Mouse (Mus musculus): Measurements from ENCODE around the gene Fn1. TPM values are rescaled to one million over a fixed set of nuclear protein-coding genes. Genes with fewer than 3 reads are reported as not detected.

Fn1 gene
- polyA plus RNA-seq (2012; fragmentation: generic; extraction: Trizol) = 299 TPM
- long read RNA-seq, experiment 1, partial matches to known transcripts = 87 of 125 reads
- long read RNA-seq, experiment 1, other reads (novel, unspliced or antisense) = 38 of 125 reads
- long read RNA-seq, experiment 2, full-length matches to known transcripts = 94 of 240 reads
- long read RNA-seq, experiment 2, partial matches to known transcripts = 120 of 240 reads
- long read RNA-seq, experiment 2, other reads (novel, unspliced or antisense) = 26 of 240 reads

DNA sequence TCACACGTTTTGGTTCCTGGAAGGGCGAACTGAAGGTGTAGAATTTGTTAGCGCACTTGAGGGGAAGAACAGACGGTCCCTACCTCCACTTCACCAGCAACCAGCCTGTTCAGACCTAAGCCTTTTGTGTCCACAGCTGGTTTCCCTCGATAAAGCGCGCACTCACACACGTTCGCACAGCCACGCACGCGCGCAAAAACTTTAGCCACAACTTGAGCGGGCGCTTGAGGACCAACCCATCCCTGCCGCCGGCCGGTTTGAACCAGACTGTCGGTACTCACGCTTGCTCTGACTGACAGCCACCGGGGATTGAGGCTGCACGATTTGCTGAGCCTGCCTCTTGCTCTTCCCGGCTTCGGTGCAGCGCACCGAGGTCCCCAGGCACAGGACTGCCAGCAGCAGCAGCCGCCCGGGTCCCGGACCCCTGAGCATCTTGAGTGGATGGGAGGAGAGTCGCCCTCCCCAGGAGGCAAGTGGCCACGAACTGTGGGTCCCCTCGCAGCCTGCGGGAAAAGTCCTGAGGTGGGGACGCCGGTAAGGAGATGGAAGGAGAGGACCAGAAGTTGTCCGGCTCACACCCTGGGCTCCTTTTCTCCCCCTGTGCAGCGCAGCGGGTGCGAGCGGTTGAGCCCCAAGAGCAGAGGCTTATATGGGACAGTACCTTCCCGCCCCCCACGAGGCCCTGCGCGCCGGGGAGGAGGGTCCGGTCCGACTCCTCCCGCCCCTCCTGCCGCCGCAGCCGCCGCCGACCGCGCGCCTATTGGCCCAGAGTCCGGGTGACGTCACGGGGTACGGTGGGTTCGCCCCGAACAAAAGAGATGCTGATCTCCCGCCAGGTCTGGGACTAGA lies at the start of gene Fn1:
Gene Fn1, minus strand, starts transcription at position 650 of the 849 bp plus-strand sequence.
- no peak for TF ChIP-seq MAX (IDR thresholded peaks at IDR 0.05)
- TF ChIP-seq FOSL1 (IDR thresholded peaks at IDR 0.05; ENCODE audit: insufficient read depth, low read length, poor library complexity, severe bottlenecking) = no peak
- TF ChIP-seq CTCF (IDR thresholded peaks at IDR 0.05; ENCODE audit: control insufficient read depth, insufficient read depth, insufficient read length) = no peak
- no peak for TF ChIP-seq MYOD1 (IDR thresholded peaks at IDR 0.05; ENCODE audit: control insufficient read depth, insufficient read length, low read depth)
- TF ChIP-seq MYOG (IDR thresholded peaks at IDR 0.05; ENCODE audit: control insufficient read depth, extremely low read depth, insufficient read length) = no peak
- TF ChIP-seq USF1 (IDR thresholded peaks at IDR 0.05; ENCODE audit: low read depth) = no peak
- TF ChIP-seq CEBPB (IDR thresholded peaks at IDR 0.05; ENCODE audit: low read depth) = no peak
- peaks cover 41% of the 10 kb centered on the region for H3K36me3 ChIP-seq (ENCODE audit: control insufficient read depth, insufficient read depth)
- H3K79me2 ChIP-seq (ENCODE audit: control insufficient read depth, insufficient read depth) = peaks cover 53% of the 10 kb centered on the region
- H3K79me3 ChIP-seq (ENCODE audit: low read depth) = peaks cover 49% of the 10 kb centered on the region
- H3K4me3 ChIP-seq (ENCODE audit: insufficient read depth, poor library complexity, severe bottlenecking) = peak within 1 kb of the TSS; percentile 83
- no peaks in the 10 kb centered on the region for H3K27me3 ChIP-seq (ENCODE audit: control insufficient read depth, insufficient read depth, insufficient read length)
- peak within 1 kb of the TSS; percentile 96 for H3ac ChIP-seq (ENCODE audit: control insufficient read depth, insufficient read length, low read depth)

DNA sequence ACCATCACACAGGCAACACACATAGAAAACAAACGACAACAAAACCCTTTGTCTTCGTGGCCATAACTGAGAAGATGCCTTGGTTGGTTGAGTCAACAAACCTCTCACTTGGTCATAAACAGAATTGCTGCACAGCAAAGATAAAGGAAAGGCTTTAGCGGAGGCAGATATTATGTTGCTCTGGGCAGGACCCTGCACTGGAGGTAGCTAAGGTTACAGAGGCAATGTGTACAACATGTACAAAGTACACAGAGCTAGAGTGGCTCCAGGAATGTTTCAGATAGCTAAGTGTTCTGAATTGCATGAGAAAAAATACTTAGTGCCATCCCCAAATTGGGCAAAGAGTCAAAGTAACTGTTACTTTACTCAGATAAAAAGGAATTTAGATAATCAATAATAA lies 43.1 kb upstream of the Fn1 start:
- H3K36me3 ChIP-seq (ENCODE audit: control insufficient read depth, insufficient read depth) = no peaks in the 10 kb centered on the region
- H3K27me3 ChIP-seq (ENCODE audit: control insufficient read depth, insufficient read depth, insufficient read length) = no peaks in the 10 kb centered on the region

DNA sequence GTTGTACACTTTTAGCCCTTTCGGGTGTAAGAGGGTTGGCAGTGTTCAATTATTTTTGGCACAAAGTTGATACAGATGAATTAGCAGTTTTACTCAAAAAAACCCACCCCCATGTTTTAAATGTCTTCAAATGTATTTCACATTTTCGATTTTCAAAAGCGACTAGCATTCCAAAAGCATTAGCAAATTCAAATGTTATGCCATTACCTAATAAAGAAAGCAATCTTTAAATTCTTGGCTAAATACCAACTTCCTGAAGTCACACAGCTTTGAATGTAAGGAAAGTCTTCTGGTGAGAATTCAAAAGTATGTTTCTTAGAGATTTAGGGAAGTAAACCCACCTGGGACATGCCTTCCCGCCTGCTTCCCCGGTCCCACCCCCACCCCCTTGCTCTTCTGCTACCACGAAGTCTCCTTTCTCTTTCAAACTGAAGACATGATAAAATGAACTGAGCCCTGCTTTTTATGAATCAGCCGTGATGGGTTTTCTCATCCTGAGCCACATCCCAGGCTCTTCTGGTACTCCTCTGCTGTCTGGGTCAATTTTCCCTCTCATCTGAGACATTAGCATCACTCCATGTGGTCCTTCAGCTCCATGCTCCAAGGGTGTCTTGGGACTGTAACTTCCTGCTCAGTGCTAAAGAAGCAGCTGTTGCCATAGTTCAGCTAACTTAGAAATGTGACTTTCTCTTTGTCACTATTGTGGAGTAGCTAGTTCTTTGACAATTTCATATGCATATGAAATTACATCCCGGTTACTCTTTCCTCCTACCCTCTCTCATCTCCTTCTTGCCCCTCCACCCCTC lies 38.7 kb upstream of the Fn1 start:
- no peak overlapping the region for H3K4me3 ChIP-seq (ENCODE audit: insufficient read depth, poor library complexity, severe bottlenecking)
- H3K36me3 ChIP-seq (ENCODE audit: control insufficient read depth, insufficient read depth) = no peaks in the 10 kb centered on the region
- H3ac ChIP-seq (ENCODE audit: control insufficient read depth, insufficient read length, low read depth) = no peak overlapping the region
- no peaks in the 10 kb centered on the region for H3K79me3 ChIP-seq (ENCODE audit: low read depth)
- no peaks in the 10 kb centered on the region for H3K79me2 ChIP-seq (ENCODE audit: control insufficient read depth, insufficient read depth)
- H3K27me3 ChIP-seq (ENCODE audit: control insufficient read depth, insufficient read depth, insufficient read length) = no peaks in the 10 kb centered on the region
- TF ChIP-seq CEBPB (IDR thresholded peaks at IDR 0.05; ENCODE audit: low read depth) (no peak), MAX (IDR thresholded peaks at IDR 0.05) (peak; percentile 20), MYOD1 (IDR thresholded peaks at IDR 0.05; ENCODE audit: control insufficient read depth, insufficient read length, low read depth) (peak; percentile 29)

More for the DNA sequence above, 43.1 kb upstream of the Fn1 start:
- Histone ChIP-seq H3K79me3 (ENCODE audit: low read depth) (no peaks in the 10 kb centered on the region), H3K79me2 (ENCODE audit: control insufficient read depth, insufficient read depth) (no peaks in the 10 kb centered on the region), H3ac (ENCODE audit: control insufficient read depth, insufficient read length, low read depth) (no peak overlapping the region), H3K4me3 (ENCODE audit: insufficient read depth, poor library complexity, severe bottlenecking) (no peak overlapping the region)
- no peak for TF ChIP-seq MYOG (IDR thresholded peaks at IDR 0.05; ENCODE audit: control insufficient read depth, extremely low read depth, insufficient read length)
- TF ChIP-seq USF1 (IDR thresholded peaks at IDR 0.05; ENCODE audit: low read depth) = no peak
- no peak for TF ChIP-seq MYOD1 (IDR thresholded peaks at IDR 0.05; ENCODE audit: control insufficient read depth, insufficient read length, low read depth)
- TF ChIP-seq CTCF (IDR thresholded peaks at IDR 0.05; ENCODE audit: control insufficient read depth, insufficient read depth, insufficient read length) = no peak
- TF ChIP-seq CEBPB (IDR thresholded peaks at IDR 0.05; ENCODE audit: low read depth) = no peak
- TF ChIP-seq MAX (IDR thresholded peaks at IDR 0.05) = no peak
- TF ChIP-seq FOSL1 (IDR thresholded peaks at IDR 0.05; ENCODE audit: insufficient read depth, low read length, poor library complexity, severe bottlenecking) = no peak

DNA sequence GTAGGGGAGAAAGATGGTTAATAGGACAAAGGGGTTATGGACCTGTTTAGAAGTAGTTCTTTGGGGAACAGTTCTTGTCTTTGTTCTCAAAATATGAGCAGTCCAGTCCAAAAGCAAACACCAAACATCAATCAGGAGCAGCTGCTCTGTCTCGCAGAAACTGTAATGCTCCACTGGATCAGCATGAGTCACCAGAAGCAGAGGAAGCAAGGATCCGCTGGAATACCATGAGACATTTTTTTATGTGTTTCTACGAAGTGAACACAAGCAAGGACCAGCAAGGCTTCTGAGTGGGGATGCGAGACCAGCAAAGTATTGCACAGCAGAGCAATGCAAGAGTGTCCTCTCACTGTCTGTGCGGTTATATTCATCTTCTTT lies 35.9 kb upstream of the Fn1 start:
- TF ChIP-seq MYOD1 (IDR thresholded peaks at IDR 0.05; ENCODE audit: control insufficient read depth, insufficient read length, low read depth) (peak; percentile 59), USF1 (IDR thresholded peaks at IDR 0.05; ENCODE audit: low read depth) (no peak)
- no peaks in the 10 kb centered on the region for H3K36me3 ChIP-seq (ENCODE audit: control insufficient read depth, insufficient read depth)

DNA sequence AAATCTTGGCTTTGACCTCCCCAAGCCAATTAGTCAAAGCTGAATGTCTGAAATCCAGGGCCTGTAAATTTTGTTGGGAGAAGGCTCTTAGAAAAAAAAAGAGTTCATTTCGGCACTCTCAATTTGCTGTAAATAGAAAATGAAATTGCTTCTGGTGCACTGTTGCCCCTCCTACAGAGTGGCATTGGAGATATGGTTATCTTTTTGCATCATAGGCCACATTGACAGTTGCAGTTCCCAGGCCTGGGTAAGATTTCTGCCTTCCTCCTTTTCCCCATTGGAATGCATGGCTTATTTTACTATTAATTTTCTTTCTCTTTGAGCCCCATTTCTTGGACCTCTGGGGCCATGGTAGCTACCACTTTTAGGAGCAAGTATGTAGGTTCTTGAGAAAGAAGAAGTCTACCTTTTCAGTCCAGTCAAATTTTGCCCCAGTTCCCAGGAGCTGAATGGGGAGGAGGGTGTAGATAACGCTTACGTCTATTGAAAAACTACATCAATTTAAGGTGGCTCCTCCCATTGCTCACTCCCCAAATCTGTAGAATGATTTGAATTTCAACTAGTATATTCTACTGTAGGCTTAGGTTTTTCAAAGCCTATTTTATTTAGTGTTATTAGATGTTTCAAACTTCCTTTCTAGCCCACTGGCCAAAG lies 35.4 kb upstream of the Fn1 start:
- Histone ChIP-seq H3K36me3 (ENCODE audit: control insufficient read depth, insufficient read depth) (no peaks in the 10 kb centered on the region), H3K79me3 (ENCODE audit: low read depth) (no peaks in the 10 kb centered on the region), H3K4me3 (ENCODE audit: insufficient read depth, poor library complexity, severe bottlenecking) (no peak overlapping the region), H3K27me3 (ENCODE audit: control insufficient read depth, insufficient read depth, insufficient read length) (no peaks in the 10 kb centered on the region), H3ac (ENCODE audit: control insufficient read depth, insufficient read length, low read depth) (no peak overlapping the region), H3K79me2 (ENCODE audit: control insufficient read depth, insufficient read depth) (no peaks in the 10 kb centered on the region)
- TF ChIP-seq USF1 (IDR thresholded peaks at IDR 0.05; ENCODE audit: low read depth) (no peak), MAX (IDR thresholded peaks at IDR 0.05) (no peak), CEBPB (IDR thresholded peaks at IDR 0.05; ENCODE audit: low read depth) (no peak), MYOG (IDR thresholded peaks at IDR 0.05; ENCODE audit: control insufficient read depth, extremely low read depth, insufficient read length) (no peak), CTCF (IDR thresholded peaks at IDR 0.05; ENCODE audit: control insufficient read depth, insufficient read depth, insufficient read length) (no peak), FOSL1 (IDR thresholded peaks at IDR 0.05; ENCODE audit: insufficient read depth, low read length, poor library complexity, severe bottlenecking) (no peak), MYOD1 (IDR thresholded peaks at IDR 0.05; ENCODE audit: control insufficient read depth, insufficient read length, low read depth) (no peak)

More for the DNA sequence above, 35.9 kb upstream of the Fn1 start:
- Histone ChIP-seq H3K4me3 (ENCODE audit: insufficient read depth, poor library complexity, severe bottlenecking) (no peak overlapping the region), H3ac (ENCODE audit: control insufficient read depth, insufficient read length, low read depth) (no peak overlapping the region), H3K27me3 (ENCODE audit: control insufficient read depth, insufficient read depth, insufficient read length) (no peaks in the 10 kb centered on the region), H3K79me2 (ENCODE audit: control insufficient read depth, insufficient read depth) (no peaks in the 10 kb centered on the region), H3K79me3 (ENCODE audit: low read depth) (no peaks in the 10 kb centered on the region)
